Comparison of ENCODE assay signal across 8 mouse cellular contexts in the genomic region with DNA sequence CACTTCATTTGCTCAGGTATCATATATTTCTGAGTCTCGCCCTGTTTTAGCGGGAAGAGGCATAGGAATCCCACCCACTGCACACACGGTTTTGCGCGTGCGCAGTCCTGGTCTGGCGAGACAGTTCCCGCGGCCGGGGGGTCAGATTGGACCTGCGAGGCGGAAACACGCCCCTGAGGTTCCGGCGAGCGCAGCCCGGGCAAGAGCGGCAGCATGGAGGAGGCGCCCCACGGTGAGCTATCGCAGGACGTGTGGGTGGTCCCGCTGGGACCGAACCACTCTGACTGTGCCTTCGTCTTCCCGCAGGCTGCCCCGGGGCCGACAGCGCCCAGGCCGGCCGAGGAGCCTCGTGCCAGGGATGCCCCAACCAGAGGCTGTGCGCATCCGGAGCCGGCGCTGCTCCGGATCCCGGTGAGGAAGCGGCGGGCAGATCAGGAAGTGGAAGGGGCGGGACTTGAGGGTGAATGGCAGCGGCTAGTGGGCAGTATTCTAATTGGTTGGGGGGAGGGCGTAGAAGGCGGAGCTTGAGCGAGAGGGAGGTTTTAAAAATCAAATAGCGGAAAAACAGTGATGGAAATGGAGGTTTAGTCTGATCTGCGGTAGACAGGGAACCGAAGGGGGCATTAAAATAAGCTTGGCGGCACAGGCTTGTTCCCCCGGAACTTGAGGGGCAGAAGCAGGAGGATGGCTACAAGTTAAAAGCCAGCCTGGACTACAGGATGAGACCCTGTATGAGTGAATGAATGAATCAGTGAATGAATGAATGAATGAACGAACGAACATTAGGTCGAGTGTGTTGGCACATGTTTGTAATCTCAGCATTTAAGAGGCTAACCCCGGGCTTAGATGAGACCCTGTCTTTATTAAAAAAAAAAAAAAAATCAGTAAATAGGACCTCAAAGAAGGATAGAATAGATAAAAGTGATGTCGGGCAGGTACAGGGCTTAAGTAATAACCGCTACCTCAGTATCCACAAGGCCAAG. TPM values are rescaled to one million over a fixed set of nuclear protein-coding genes. Genes with fewer than 3 reads are reported as not detected.
DNase-seq lines count a peak whose midpoint lies in the region; ATAC-seq and TF ChIP-seq lines count a peak whose summit lies in the region.

A gene (plus strand): TSS at position 185 of the 983 bp plus-strand sequence.

- peak; percentile 92 for DNase-seq in c-Kit-positive CD71-positive TER-119-positive erythroid progenitor cells, embryonic 14.5 days (ENCODE audit: low spot score)
- peak; percentile 96 for DNase-seq in heart, postnatal 10 days
- peak; percentile 70 for DNase-seq in large intestine, adult 2 months (ENCODE audit: low read depth, low spot score)
- peak; percentile 95 for DNase-seq in liver, postnatal 0 days
- DNase-seq in testis, postnatal 10 days (ENCODE audit: low spot score): peak; percentile 93

- no peak for TF ChIP-seq EP300 in liver, postnatal 0 days (IDR thresholded peaks at IDR 0.05; ENCODE audit: low read depth)

- H3K4me3 ChIP-seq in E14TG2a.4 (replicated peaks; ENCODE audit: low read length): peak within 1 kb of the TSS; percentile 88
- peak within 1 kb of the TSS; percentile 63 for H3K4me3 ChIP-seq in forebrain, embryonic 13.5 days
- H3K4me3 ChIP-seq in liver, postnatal 0 days (ENCODE audit: low read depth, low read length): peak within 1 kb of the TSS; percentile 76
- peak within 1 kb of the TSS; percentile 68 for H3K4me3 ChIP-seq in neural tube, embryonic 14.5 days (ENCODE audit: low read depth, low read length)

- no peaks in the 10 kb centered on the region for H3K9me3 ChIP-seq in E14TG2a.4 (ENCODE audit: low read length)
- peaks cover 4% of the 10 kb centered on the region; the same call in 1 of the 2 replicates for H3K9me3 ChIP-seq in forebrain, embryonic 13.5 days (replicated peaks)
- H3K9me3 ChIP-seq in liver, postnatal 0 days (ENCODE audit: low read length): no peaks in the 10 kb centered on the region
- no peaks in the 10 kb centered on the region for H3K9me3 ChIP-seq in neural tube, embryonic 14.5 days (ENCODE audit: control insufficient read depth, low read length)

- intact Hi-C loops in heart, postnatal 10 days (cut with DNase I): loop anchor here (5.0 kb wide), 1 partner anchor 130 kb away; a partner anchor contains a TSS

- peaks cover 36% of the 10 kb centered on the region for H3K4me1 ChIP-seq in E14TG2a.4 (replicated peaks; ENCODE audit: low read depth, low read length)
- peaks cover 15% of the 10 kb centered on the region for H3K4me1 ChIP-seq in forebrain, embryonic 13.5 days
- H3K4me1 ChIP-seq in liver, postnatal 0 days (ENCODE audit: insufficient read depth): peaks cover 9% of the 10 kb centered on the region; the same call in 1 of the 2 replicates
- H3K4me1 ChIP-seq in neural tube, embryonic 14.5 days (ENCODE audit: control insufficient read depth, insufficient read depth, low read length): peaks cover 6% of the 10 kb centered on the region

- peak within 1 kb of the TSS; percentile 70 for H3K4me2 ChIP-seq in forebrain, embryonic 13.5 days
- H3K4me2 ChIP-seq in liver, postnatal 0 days (ENCODE audit: low read depth, low read length): peak within 1 kb of the TSS; percentile 84
- H3K4me2 ChIP-seq in neural tube, embryonic 14.5 days (ENCODE audit: low read depth, low read length): peak within 1 kb of the TSS; percentile 71

- TF ChIP-seq CTCF in E14TG2a.4 (conservative IDR thresholded peaks at IDR 0.05; ENCODE audit: low read length): no peak
- no peak; the same call in 1 of the 2 replicates for TF ChIP-seq CTCF in liver, postnatal 0 days (IDR thresholded peaks at IDR 0.05; ENCODE audit: low read depth)

- H3K27me3 ChIP-seq in E14TG2a.4 (ENCODE audit: insufficient read depth, low read length): no peaks in the 10 kb centered on the region
- H3K27me3 ChIP-seq in forebrain, embryonic 13.5 days: 0 out of 2 replicates have a peak, but pooled peaks cover 5% of the 10 kb centered on the region
- H3K27me3 ChIP-seq in liver, postnatal 0 days (ENCODE audit: insufficient read depth, low read length): 0 out of 2 replicates have a peak, but pooled peaks cover 3% of the 10 kb centered on the region
- no peaks in the 10 kb centered on the region for H3K27me3 ChIP-seq in neural tube, embryonic 14.5 days (ENCODE audit: control insufficient read depth, insufficient read depth, low read length)

- peak within 1 kb of the TSS; percentile 92 for H3K27ac ChIP-seq in forebrain, embryonic 13.5 days
- peak within 1 kb of the TSS; percentile 94 for H3K27ac ChIP-seq in liver, postnatal 0 days (ENCODE audit: low read depth)
- peak within 1 kb of the TSS; percentile 94 for H3K27ac ChIP-seq in neural tube, embryonic 14.5 days (ENCODE audit: low read depth, low read length)

- H3K9ac ChIP-seq in forebrain, embryonic 13.5 days: peak within 1 kb of the TSS; percentile 80
- peak within 1 kb of the TSS; percentile 77 for H3K9ac ChIP-seq in liver, postnatal 0 days (replicated peaks)
- peak within 1 kb of the TSS; percentile 79 for H3K9ac ChIP-seq in neural tube, embryonic 14.5 days (replicated peaks; ENCODE audit: low read depth, low read length)

- peaks cover 41% of the 10 kb centered on the region for H3K36me3 ChIP-seq in E14TG2a.4 (ENCODE audit: insufficient read depth, low read length)
- peaks cover 36% of the 10 kb centered on the region for H3K36me3 ChIP-seq in forebrain, embryonic 13.5 days (ENCODE audit: poor library complexity, severe bottlenecking)
- H3K36me3 ChIP-seq in liver, postnatal 0 days (replicated peaks; ENCODE audit: insufficient read depth, low read length): peaks cover 16% of the 10 kb centered on the region
- H3K36me3 ChIP-seq in neural tube, embryonic 14.5 days (ENCODE audit: control insufficient read depth, insufficient read depth, low read length): no peaks in the 10 kb centered on the region

- peak; percentile 97 for ATAC-seq in forebrain, embryonic 13.5 days
- ATAC-seq in liver, postnatal 0 days: peak; percentile 99
- peak; percentile 98 for ATAC-seq in neural tube, embryonic 14.5 days (ENCODE audit: low read depth)

- 2% methylated on average over 56 of the region's 56 CpGs for WGBS in forebrain, embryonic 13.5 days
- WGBS in large intestine, adult 2 months: 2% methylated on average over 56 of the region's 56 CpGs
- WGBS in liver, postnatal 0 days (ENCODE audit: insufficient replicate concordance): 3% methylated on average over 52 of the region's 56 CpGs
- WGBS in neural tube, embryonic 14.5 days: 3% methylated on average over 56 of the region's 56 CpGs

RNA-seq across cellular contexts. Expression of the gene that starts here (rescaled TPM):
- polyA plus RNA-seq in forebrain, embryonic 13.5 days (2015; fragmentation: Nextera tagmentation; extraction: Ambion mirVana): 51.9 and 56.4 TPM in 2 replicates
- total RNA-seq in heart, postnatal 10 days (2021): 10 to 100 TPM; 10.6 to 10.8 TPM
- polyA plus RNA-seq in large intestine, adult 2 months (2012; rRNA removed): 34.4 and 37.0 TPM in 2 replicates
- 24.3 and 25.8 TPM in 2 replicates for polyA plus RNA-seq in liver, postnatal 0 days (2015; fragmentation: Nextera tagmentation; extraction: Ambion mirVana)
- 49.7 and 55.9 TPM in 2 replicates for polyA plus RNA-seq in neural tube, embryonic 14.5 days (2014; fragmentation: Nextera tagmentation; extraction: Ambion mirVana)

Comparison
In these comparisons a context has a peak if more than half of its experiments do, and no peak if none do; other contexts are left out.
1. Peak in every context shown above with its lines: DNase-seq, ATAC-seq, H3K4me3 ChIP-seq and H3K27ac ChIP-seq.